ENCODE assay signal across 13 mouse cellular contexts in genomic region chr12:99331341-99331947, GRCm38 (mm10).
DNase-seq lines count a peak whose midpoint lies in the region; ATAC-seq lines count a peak whose summit lies in the region.
"Had no signal": no experiment of that assay in that cellular context is flagged by ENCODE, and none has a peak within 500 bp of the region (broad histone marks: within the 10 kb centered on the region; RNA-seq: fewer than 3 reads in every experiment).

No protein-coding gene starts in this region.

- no peak for ATAC-seq in heart, embryonic 16.5 days (replicated peaks; ENCODE audit: extremely low read depth, insufficient read depth, low FRiP score)
- ATAC-seq in liver, embryonic 13.5 days (ENCODE audit: low read depth) = peak; percentile 88
- no peak for ATAC-seq in kidney, embryonic 16.5 days (ENCODE audit: low FRiP score, low TSS enrichment)
- ATAC-seq: activated CD4-positive, CD25-positive, alpha-beta regulatory T cell, adult 4 months; forebrain, embryonic 13.5 days had no signal

- H3K9me3 ChIP-seq in heart, embryonic 16.5 days (replicated peaks; ENCODE audit: control insufficient read depth, low read length) = no peaks in the 10 kb centered on the region
- no peaks in the 10 kb centered on the region for H3K9me3 ChIP-seq in liver, embryonic 13.5 days (replicated peaks)
- no peaks in the 10 kb centered on the region for H3K9me3 ChIP-seq in kidney, embryonic 16.5 days (ENCODE audit: low read length)
- H3K9me3 ChIP-seq: forebrain, embryonic 13.5 days; megakaryocyte, embryonic 14.5 days had no signal

- peaks cover 2% of the 10 kb centered on the region; the same call in 1 of the 2 replicates for H3K36me3 ChIP-seq in heart, embryonic 16.5 days (ENCODE audit: control insufficient read depth, insufficient read depth)
- no peaks in the 10 kb centered on the region for H3K36me3 ChIP-seq in liver, embryonic 13.5 days
- no peaks in the 10 kb centered on the region for H3K36me3 ChIP-seq in kidney, embryonic 16.5 days (ENCODE audit: insufficient read depth, low read length)

- no peak overlapping the region for H3K4me2 ChIP-seq in heart, embryonic 16.5 days (ENCODE audit: low read depth, low read length)
- peak overlapping the region; percentile 40 for H3K4me2 ChIP-seq in liver, embryonic 13.5 days
- H3K4me2 ChIP-seq in kidney, embryonic 16.5 days (replicated peaks; ENCODE audit: low read depth, low read length) = no peak overlapping the region
- H3K4me2 ChIP-seq: forebrain, embryonic 13.5 days had no signal

- 31% methylated on average over 4 of the region's 8 CpGs for WGBS in heart, embryonic 16.5 days
- 11% methylated on average over 8 of the region's 8 CpGs for WGBS in liver, embryonic 13.5 days (ENCODE audit: insufficient replicate concordance)
- 44% methylated on average over 7 of the region's 8 CpGs for WGBS in kidney, embryonic 16.5 days

- H3K27me3 ChIP-seq in heart, embryonic 16.5 days (ENCODE audit: control insufficient read depth, insufficient read depth, low read length) = no peaks in the 10 kb centered on the region
- no peaks in the 10 kb centered on the region for H3K27me3 ChIP-seq in liver, embryonic 13.5 days
- no peaks in the 10 kb centered on the region for H3K27me3 ChIP-seq in kidney, embryonic 16.5 days (ENCODE audit: insufficient read depth, low read length)
- H3K27me3 ChIP-seq: forebrain, embryonic 13.5 days; megakaryocyte, embryonic 14.5 days had no signal

- no peak overlapping the region for H3K4me3 ChIP-seq in heart, embryonic 16.5 days (ENCODE audit: low read length)
- H3K4me3 ChIP-seq in liver, embryonic 13.5 days (replicated peaks) = no peak overlapping the region
- H3K4me3 ChIP-seq in kidney, embryonic 16.5 days (ENCODE audit: low read length) = no peak overlapping the region
- H3K4me3 ChIP-seq: forebrain, embryonic 13.5 days; layer of hippocampus, adult 2 months; megakaryocyte, embryonic 14.5 days had no signal

- peaks cover 30% of the 10 kb centered on the region for H3K4me1 ChIP-seq in heart, embryonic 16.5 days (ENCODE audit: control insufficient read depth, insufficient read depth, low read length)
- H3K4me1 ChIP-seq in liver, embryonic 13.5 days (replicated peaks) = peaks cover 62% of the 10 kb centered on the region
- peaks cover 43% of the 10 kb centered on the region for H3K4me1 ChIP-seq in kidney, embryonic 16.5 days (ENCODE audit: insufficient read depth, low read length)

- no peak overlapping the region for H3K9ac ChIP-seq in heart, embryonic 16.5 days (ENCODE audit: low read length)
- no peak overlapping the region for H3K9ac ChIP-seq in liver, embryonic 13.5 days
- no peak overlapping the region for H3K9ac ChIP-seq in kidney, embryonic 16.5 days (replicated peaks; ENCODE audit: low read length)
- H3K9ac ChIP-seq: forebrain, embryonic 13.5 days had no signal

- DNase-seq in heart, adult 18-20 months = no peak
- DNase-seq in thymus, postnatal 10 days (ENCODE audit: low spot score in 2 of 2) = peak; percentile 29 to 45
- no peak for DNase-seq in thymus, postnatal 25 days
- DNase-seq in liver, embryonic 13.5 days = peak; percentile 58
- DNase-seq in cerebellum, adult 8-10 months = no peak
- DNase-seq in urinary bladder, postnatal 10 days (ENCODE audit: low spot score) = no peak
- DNase-seq: kidney, adult 8-10 months had no signal

- H3K27ac ChIP-seq in heart, embryonic 16.5 days (ENCODE audit: low read length) = 0 out of 2 replicates have a peak overlapping the region, but pooled peaks have one; percentile 11
- no peak overlapping the region for H3K27ac ChIP-seq in liver, embryonic 13.5 days
- H3K27ac ChIP-seq in kidney, embryonic 16.5 days (ENCODE audit: low read length) = no peak overlapping the region

Comparison
In these comparisons a context has a peak if more than half of its experiments do, and no peak if none do; other contexts are left out.
1. DNase-seq: peak in thymus, postnatal 10 days (2 of 2) and liver, embryonic 13.5 days (single experiment); none in heart, adult 18-20 months (0 of 2), thymus, postnatal 25 days (single experiment), cerebellum, adult 8-10 months (single experiment) and urinary bladder, postnatal 10 days (single experiment).